Mouse (Mus musculus): ENCODE measurements at regions not wholly inside any gene's neighbourhood (a gene's known extent, or its start where the extent isn't known, plus 50 kb on each side); places are given as distances from the start of the nearest gene placed in this dataset.

- no peak for DNase-seq (ENCODE audit: low read depth, low spot score)
Observed at GRCm38 (mm10) chr11:64138934-64139333, 59.7 kb upstream of the Cox10 start.

- no peak for DNase-seq (ENCODE audit: low read depth, low spot score)
Observed at GRCm38 (mm10) chr11:64135766-64136165, 56.5 kb upstream of the Cox10 start.

GRCm38 (mm10) chr11:64135308-64135591 lies 56.0 kb upstream of the Cox10 start:
- DNase-seq (ENCODE audit: low read depth, low spot score): no peak

- no peak for DNase-seq (ENCODE audit: low read depth, low spot score)
Observed at GRCm38 (mm10) chr11:64134571-64135307, 55.5 kb upstream of the Cox10 start.
